Mouse (Mus musculus) thymus, postnatal 14 days (tissue): Measurements from ENCODE around the gene Gm7029.
"Not testable (repeated sequence)": the region's sequence is repeated elsewhere in the genome, so short reads cannot be mapped to it uniquely, and the experiment has no call there.

Experiments used
- DNase-seq: peaks from one replicate; pipeline ENCODE4 v3.0.0; 2021

The Gm7029 gene

GRCm38 (mm10) chr17:33892429-33892828 lies 18.8 kb downstream of the Gm7029 start:
- no peak for DNase-seq

DNA sequence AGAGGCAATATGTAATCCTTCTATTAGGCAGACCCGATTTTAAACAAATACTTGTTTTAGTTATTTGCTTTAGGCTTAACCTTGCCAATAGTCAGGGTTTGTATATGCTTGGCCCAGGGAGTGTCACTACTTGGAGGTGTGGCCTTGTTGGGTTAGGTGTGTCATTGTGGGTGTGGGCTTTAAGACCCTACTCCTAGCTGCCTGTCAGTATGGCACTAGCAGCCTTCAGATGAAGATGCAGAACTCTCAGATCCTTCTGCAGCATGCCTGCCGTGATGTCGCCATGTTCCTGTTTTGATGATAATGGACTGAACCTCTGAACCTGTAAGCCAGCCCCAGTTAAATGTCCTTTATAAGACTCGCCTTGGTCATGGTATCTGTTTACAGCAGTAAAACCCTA lies 19.4 kb downstream of the Gm7029 start:
- not testable (repeated sequence) for DNase-seq

DNA sequence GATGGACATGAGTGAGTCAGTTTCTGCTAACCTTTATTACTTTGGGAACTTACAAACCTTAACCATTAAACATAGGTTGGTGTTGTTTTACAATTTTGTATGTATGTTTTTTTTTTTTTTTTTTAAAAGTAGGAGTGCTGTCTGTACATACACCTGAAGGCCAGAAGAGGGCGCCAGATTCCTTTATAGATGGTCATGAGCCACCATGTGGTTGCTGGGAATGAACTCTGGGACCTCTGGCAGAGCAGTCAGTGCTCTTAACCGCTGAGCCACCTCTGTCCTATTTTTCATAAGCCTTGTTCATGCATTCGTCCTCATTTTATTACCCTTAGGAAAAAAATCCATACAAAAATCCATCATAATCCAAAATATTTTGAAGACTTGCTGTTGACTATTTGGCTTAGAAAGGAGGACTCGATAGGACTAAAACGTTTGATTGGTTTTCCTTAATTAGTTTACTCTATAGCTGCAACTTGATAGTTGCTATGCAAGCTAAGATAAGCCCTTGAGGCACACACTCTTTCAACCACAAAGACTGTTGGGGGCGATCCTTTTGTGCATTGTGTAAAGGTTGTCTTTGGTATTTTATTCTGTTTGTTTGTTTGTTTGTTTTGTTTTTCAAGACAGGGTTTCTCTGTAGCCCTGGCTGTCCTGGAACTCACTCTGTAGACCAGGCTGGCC lies 23.6 kb downstream of the Gm7029 start:
- peak; percentile 53 for DNase-seq

GRCm38 (mm10) chr17:33898193-33898592 lies 24.6 kb downstream of the Gm7029 start:
- DNase-seq: not testable (repeated sequence)

GRCm38 (mm10) chr17:33899642-33900041 lies 26.0 kb downstream of the Gm7029 start:
- no peak for DNase-seq

- no peak for DNase-seq
Measured at GRCm38 (mm10) chr17:33900281-33900988, 26.8 kb downstream of the Gm7029 start.

- no peak for DNase-seq
Measured at GRCm38 (mm10) chr17:33900989-33901314, 27.3 kb downstream of the Gm7029 start.

- DNase-seq: no peak
Measured at GRCm38 (mm10) chr17:33901653-33902052, 28.0 kb downstream of the Gm7029 start.

DNA sequence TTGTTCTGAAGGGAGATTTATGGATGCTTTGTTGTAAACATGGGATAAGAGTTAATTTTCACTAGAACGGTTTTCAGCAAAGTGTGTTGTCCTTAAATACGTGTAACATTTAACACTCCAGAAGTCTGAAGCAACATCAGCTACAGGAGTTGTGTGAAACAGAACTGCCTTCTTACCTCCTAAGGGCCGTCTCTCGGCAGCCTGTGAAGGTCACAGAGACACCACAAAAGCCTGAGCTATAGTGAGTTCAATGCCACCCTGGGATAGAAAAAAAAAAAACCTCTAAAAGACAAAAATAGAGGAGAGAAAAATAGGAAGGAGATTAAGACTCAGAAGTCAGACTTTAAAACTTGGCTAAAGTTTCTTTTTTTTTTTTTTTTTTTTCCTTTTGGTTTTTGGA lies 28.4 kb downstream of the Gm7029 start:
- DNase-seq: no peak

DNA sequence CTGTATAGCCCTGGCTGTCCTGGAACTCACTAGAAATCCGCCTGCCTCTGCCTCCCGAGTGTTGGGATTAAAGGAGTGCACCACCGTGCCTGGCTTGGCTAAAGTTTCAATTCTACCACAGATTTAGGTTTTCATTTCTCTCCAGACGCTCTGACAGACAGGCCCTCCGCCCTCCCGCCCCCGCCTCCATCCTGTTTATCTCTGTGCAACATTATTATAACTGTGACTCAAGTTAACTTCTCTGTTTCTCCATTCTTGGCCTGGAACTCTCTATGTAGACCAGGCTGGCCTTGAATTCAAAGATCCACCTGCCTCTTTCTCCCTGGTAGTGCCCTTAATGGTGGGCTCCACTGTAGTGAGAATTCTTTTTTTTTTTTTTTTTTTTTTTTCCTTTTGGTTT lies 28.9 kb downstream of the Gm7029 start:
- no peak for DNase-seq

GRCm38 (mm10) chr17:33903911-33904651 lies 30.4 kb downstream of the Gm7029 start:
- DNase-seq: not testable (repeated sequence)

DNA sequence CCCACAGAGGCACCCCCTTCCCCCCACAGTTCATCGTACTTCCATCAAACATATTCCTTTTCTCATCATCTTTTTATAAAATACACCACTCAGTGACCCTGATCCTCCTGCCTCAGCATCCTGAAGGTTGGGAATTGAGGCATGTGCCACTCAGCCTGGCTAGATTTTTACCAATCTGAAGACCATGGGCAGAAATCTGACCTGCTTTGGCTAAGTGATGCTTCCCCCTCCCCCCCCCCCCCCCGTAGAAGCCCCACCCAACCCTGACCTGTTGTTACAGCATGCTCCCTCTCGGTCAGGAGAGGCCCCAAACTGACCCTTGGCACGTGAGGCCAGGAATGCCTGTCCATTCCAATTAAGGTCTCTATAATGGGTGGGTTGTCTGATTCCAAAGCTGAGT lies 31.2 kb downstream of the Gm7029 start, which contains the start of gene Platr17:
Platr17 (plus strand) TSS at position 301 of the 400 bp plus-strand sequence.
- not testable (repeated sequence) for DNase-seq

GRCm38 (mm10) chr17:33908331-33909076 lies 34.9 kb downstream of the Gm7029 start:
- DNase-seq: peak; percentile 59

GRCm38 (mm10) chr17:33909077-33909868 lies 35.6 kb downstream of the Gm7029 start, which contains the start of gene Daxx:
Daxx (plus strand) TSS chr17:33909414.
- peak; percentile 99 for DNase-seq

DNA sequence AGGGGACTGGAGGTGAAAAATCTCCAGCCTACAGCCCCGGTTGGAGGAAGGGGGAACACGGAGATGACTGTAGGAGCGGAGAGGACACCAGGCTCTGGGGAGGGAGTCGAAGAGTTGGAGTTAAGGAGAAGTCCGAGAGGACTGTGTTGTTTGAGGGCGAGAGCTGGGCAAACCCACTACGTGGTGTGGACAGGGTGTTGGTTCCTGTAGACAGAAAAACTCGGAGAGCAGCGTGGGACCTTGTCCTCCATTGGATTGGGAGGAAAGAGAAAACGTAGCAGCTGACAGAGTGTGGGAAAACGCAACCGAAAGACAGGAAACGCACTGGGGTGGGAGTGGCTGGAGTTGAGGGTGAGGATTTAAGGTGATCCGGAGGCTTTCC lies 36.2 kb downstream of the Gm7029 start:
- peak; percentile 60 for DNase-seq

DNA sequence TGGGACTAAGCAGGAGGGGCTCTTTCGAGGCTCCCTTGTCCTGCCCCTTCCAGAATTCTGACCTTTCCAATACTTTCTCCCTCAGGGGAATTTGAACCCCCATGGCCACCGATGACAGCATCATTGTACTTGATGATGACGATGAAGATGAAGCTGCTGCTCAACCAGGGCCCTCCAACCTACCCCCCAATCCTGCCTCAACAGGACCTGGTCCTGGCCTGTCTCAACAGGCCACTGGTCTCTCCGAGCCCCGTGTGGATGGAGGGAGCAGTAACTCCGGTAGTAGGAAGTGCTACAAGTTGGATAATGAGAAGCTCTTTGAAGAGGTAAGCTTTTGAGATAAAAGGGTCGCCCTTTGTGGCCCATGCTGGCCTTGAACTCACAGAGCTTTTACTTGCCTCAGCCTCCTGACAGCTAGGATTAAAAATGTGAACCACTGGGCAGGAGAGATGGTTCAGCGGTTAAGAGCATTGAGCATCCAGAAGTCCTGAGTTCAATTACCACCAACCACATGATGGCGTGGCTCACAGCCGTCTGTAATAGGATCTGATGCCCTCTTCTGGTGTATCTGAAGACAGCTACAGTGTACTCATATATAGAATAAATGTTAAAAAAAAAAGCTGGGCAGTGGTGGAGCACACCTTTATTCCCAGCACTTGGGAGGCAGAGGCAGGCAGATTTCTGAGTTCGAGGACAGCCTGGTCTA lies 36.9 kb downstream of the Gm7029 start:
- no peak for DNase-seq

GRCm38 (mm10) chr17:33911052-33911812 lies 37.6 kb downstream of the Gm7029 start:
- DNase-seq: no peak

GRCm38 (mm10) chr17:33911813-33912414 lies 38.3 kb downstream of the Gm7029 start:
- no peak for DNase-seq

DNA sequence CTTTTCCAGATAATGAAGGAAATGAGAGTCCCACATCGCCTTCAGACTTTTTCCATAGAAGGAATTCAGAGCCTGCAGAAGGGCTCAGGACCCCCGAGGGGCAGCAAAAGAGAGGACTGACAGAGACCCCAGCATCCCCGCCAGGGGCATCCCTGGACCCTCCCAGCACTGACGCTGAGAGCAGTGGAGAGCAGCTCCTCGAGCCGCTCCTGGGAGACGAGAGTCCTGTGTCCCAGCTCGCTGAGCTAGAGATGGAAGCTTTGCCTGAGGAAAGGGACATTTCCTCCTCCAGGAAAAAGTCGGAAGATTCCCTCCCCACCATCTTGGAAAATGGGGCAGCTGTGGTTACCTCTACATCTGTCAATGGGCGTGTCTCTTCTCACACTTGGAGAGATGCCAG lies 39.6 kb downstream of the Gm7029 start:
- DNase-seq: no peak

- DNase-seq: no peak
Measured at GRCm38 (mm10) chr17:33913905-33914304, 40.3 kb downstream of the Gm7029 start.
